Mouse (Mus musculus) midbrain, embryonic 13.5 days (tissue): Measurements from ENCODE around the gene Sp1. TPM values are rescaled to one million over a fixed set of nuclear protein-coding genes. Genes with fewer than 3 reads are reported as not detected.
A peak's percentile ranks its signal among the peaks of the same experiment; 100 is the strongest.

ENCODE experiments used
- ATAC-seq: fragments of 200-750 bp; cut with Nextera tagmentation; 2 replicates; pipeline ENCODE4 v1.8.0; 2017; ENCODE audit warnings: mild to moderate bottlenecking, moderate TSS enrichment, moderate library complexity
- H3K27ac ChIP-seq: fragments of 300-500 bp; sonication (generic); 2 replicates; pipeline ENCODE4 v1.5.1; 2015; ENCODE audit warnings: inconsistent platforms, mild to moderate bottlenecking, moderate library complexity
- H3K27me3 ChIP-seq: fragments of 300-500 bp; sonication (generic); 2 replicates; pipeline ENCODE4 v1.6.1; 2015; ENCODE audit warnings: mild to moderate bottlenecking, inconsistent platforms
- H3K36me3 ChIP-seq: fragments of 300-500 bp; sonication (generic); 2 replicates; pipeline ENCODE4 v1.6.1; 2015; ENCODE audit warnings: mild to moderate bottlenecking, inconsistent platforms
- H3K4me1 ChIP-seq: fragments of 300-500 bp; sonication (generic); replicated peaks from 2 replicates; pipeline ENCODE4 v1.6.1; 2015; ENCODE audit warnings: inconsistent platforms
- H3K4me2 ChIP-seq: fragments of 300-500 bp; sonication (generic); replicated peaks from 2 replicates; pipeline ENCODE4 v1.6.1; 2015; ENCODE audit warnings: moderate library complexity, mild to moderate bottlenecking, inconsistent platforms
- H3K4me3 ChIP-seq: fragments of 300-500 bp; sonication (generic); replicated peaks from 2 replicates; pipeline ENCODE4 v1.5.1; 2015; ENCODE audit warnings: mild to moderate bottlenecking, inconsistent platforms
- H3K9ac ChIP-seq: fragments of 300-500 bp; sonication (generic); replicated peaks from 2 replicates; pipeline ENCODE4 v1.6.1; 2015; ENCODE audit warnings: mild to moderate bottlenecking, inconsistent platforms
- H3K9me3 ChIP-seq: fragments of 300-500 bp; sonication (generic); 2 replicates; pipeline ENCODE4 v1.6.1; 2016; ENCODE audit warnings: mild to moderate bottlenecking, inconsistent platforms
- WGBS: fragments of 180-500 bp; shearing (Covaris S2); methylation state at CpG from one replicate; pipeline ENCODE4 v1.1.7; 2015; 5-methylcytosine and 5-hydroxymethylcytosine counted together
- polyA plus RNA-seq: library from polyadenylated mRNA; unstranded; fragments of >200 nt; fragmentation: Nextera tagmentation; extraction: Ambion mirVana; gene quantifications from 2 replicates; pipeline ENCODE4 v1.2.1, GENCODE M21; 2015

Sp1 gene
- polyA plus RNA-seq, 1 experiment from 2014 or later: 5.6 TPM

DNA sequence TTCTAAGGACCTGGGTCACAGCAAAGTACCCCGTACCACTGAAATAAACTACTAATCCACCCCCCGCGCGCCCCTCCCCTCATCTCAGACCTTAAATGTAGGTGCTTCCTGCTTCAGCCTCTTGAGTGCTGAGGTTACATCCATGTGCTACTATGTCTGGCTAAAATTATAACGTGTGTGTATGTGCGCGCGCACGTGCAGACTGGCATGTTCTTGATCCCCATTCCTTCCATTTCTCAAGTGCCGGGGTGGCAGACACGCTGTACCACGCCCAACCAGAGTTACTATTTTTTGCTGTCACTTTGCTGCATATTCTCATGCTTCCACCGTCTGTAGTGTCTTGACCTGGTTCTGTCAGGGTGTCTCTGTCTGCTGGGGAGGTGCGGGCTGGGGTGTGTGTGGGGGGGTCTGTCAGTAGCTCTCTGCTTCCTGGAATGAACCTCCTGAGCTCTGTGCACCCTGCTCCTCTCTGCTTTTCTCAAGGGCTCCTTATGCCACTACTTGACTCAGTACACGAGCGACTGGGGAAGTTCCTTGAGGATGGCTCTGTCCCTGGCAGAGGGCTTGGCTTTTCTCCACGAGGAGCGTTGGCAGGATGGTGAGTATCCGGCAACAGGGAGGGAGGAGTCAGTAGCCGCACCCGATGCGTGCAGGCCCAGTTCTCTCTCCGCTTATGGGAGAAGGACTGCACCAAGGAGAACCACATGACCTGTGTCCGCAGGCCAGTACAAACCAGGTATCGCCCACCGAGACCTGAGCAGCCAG lies 45.9 kb downstream of the Sp1 start:
- Histone ChIP-seq H3K4me2 (no peak overlapping the region), H3K9ac (no peak overlapping the region), H3K9me3 (no peaks in the 10 kb centered on the region), H3K36me3 (no peaks in the 10 kb centered on the region), H3K4me3 (no peak overlapping the region), H3K27me3 (no peaks in the 10 kb centered on the region), H3K4me1 (no peaks in the 10 kb centered on the region), H3K27ac (no peak overlapping the region)
- ATAC-seq: no peak
- 85% methylated on average over 26 of the region's 26 CpGs for WGBS

GRCm38 (mm10) chr15:102455993-102456392 lies 50.0 kb downstream of the Sp1 start:
- Histone ChIP-seq H3K27ac (no peak overlapping the region), H3K27me3 (no peaks in the 10 kb centered on the region), H3K9me3 (no peaks in the 10 kb centered on the region), H3K36me3 (no peaks in the 10 kb centered on the region), H3K9ac (no peak overlapping the region), H3K4me3 (no peak overlapping the region), H3K4me2 (no peak overlapping the region), H3K4me1 (peaks cover 19% of the 10 kb centered on the region)
- WGBS: 36% methylated on average over 6 of the region's 6 CpGs
- ATAC-seq: no peak

DNA sequence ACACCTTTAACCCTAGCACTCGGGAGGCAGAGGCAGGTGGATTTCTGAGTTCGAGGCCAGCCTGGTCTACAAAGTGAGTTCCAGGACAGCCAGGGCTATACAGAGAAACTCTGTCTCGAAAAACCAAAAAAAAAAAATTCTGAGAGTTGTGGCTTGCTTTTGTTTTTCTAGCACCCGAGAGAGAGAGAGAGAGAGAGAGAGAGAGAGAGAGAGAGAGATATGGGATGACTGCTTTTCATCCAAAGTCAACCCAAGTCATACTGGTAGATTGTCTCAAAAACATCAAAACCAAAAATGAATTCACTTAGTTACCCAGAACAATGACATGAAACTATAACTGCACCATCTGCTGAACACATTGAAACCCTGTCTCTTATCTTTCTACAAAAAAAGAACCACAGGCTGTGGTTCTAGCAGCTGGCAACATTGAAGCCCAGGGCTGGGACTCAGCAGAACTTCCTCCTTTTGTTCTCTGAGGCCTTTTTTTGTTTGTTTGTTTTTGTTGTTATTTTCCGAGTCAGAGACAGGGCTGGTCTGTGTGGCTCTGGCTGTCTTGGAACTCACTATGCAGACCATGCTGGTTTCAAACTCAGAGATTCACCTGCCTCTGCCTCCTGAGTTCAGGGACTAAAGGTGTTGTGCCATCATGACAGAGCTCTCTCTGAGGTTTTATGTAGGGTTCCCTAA lies 52.2 kb downstream of the Sp1 start:
- Histone ChIP-seq H3K27me3 (no peaks in the 10 kb centered on the region), H3K36me3 (peaks cover 10% of the 10 kb centered on the region), H3K4me3 (peak overlapping the region; percentile 52), H3K27ac (0 out of 2 replicates have a peak overlapping the region, but pooled peaks have one; percentile 10), H3K4me2 (peak overlapping the region; percentile 66), H3K4me1 (peaks cover 22% of the 10 kb centered on the region), H3K9ac (peak overlapping the region; percentile 61; the same call in 1 of the 2 replicates), H3K9me3 (no peaks in the 10 kb centered on the region)
- no peak for ATAC-seq
- 86% methylated on average over 5 of the region's 5 CpGs for WGBS

DNA sequence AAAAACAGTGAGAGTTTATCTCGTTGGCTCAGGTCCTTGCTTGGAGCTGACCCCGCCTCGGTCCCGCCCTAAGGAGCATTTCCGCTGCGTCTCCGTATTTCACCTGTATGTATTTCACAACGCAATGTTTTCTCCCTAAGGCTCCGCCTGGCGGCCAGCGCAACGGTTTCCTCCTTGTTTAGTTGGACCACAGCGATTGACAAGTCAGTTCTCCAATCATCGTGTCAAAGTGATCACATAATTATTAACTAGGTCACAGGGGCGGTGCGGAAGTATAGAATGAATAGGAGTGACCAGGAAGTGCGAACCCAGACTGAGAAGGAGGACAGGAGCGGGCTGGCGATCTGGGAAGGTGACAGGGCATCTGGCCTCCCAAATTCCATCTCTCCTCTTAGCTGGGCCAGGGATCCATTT lies 53.0 kb downstream of the Sp1 start, which contains the start of gene Prr13:
TSS of gene Prr13 (plus strand) at position 125 of the 414 bp plus-strand sequence.
- under 1% methylated on average over 19 of the region's 19 CpGs for WGBS
- Histone ChIP-seq H3K36me3 (peaks cover 15% of the 10 kb centered on the region), H3K27ac (peak within 1 kb of the TSS; percentile 10; the same call in 1 of the 2 replicates), H3K27me3 (no peaks in the 10 kb centered on the region), H3K9me3 (no peaks in the 10 kb centered on the region), H3K9ac (peak within 1 kb of the TSS; percentile 61), H3K4me2 (peak within 1 kb of the TSS; percentile 66), H3K4me3 (peak within 1 kb of the TSS; percentile 52), H3K4me1 (peaks cover 22% of the 10 kb centered on the region)
- peak; percentile 92 for ATAC-seq

GRCm38 (mm10) chr15:102459381-102459780 lies 53.4 kb downstream of the Sp1 start:
- 0 out of 2 replicates have a peak, but pooled peaks have one; percentile 40 for ATAC-seq
- H3K9me3 ChIP-seq: no peaks in the 10 kb centered on the region
- H3K4me3 ChIP-seq: peak overlapping the region; percentile 52
- WGBS: 42% methylated on average over 6 of the region's 6 CpGs
- peak overlapping the region; percentile 61 for H3K9ac ChIP-seq
- peaks cover 15% of the 10 kb centered on the region for H3K36me3 ChIP-seq
- no peak overlapping the region; the same call in 1 of the 2 replicates for H3K27ac ChIP-seq
- no peaks in the 10 kb centered on the region for H3K27me3 ChIP-seq
- H3K4me2 ChIP-seq: peak overlapping the region; percentile 66
- H3K4me1 ChIP-seq: peaks cover 22% of the 10 kb centered on the region

DNA sequence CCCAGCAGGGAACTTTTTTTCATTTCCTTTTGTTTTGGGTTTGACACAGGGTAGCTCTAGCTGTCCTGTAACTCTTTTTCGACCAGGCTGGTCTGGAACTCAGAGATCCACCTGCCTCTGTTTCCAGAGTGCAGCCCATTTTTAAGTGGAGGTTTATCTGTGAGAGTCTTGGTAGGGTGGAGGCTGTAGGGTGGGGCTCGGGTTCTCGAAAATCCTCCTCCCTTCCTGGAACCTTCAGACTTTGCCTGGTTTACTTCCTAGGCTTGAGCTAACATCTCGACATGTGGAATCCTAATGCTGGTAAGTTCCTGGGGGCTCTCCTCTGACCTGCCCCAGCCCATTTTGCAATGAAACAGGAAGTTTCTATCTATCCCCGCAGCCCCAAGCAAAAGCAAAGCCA lies 53.9 kb downstream of the Sp1 start:
- H3K9me3 ChIP-seq: no peaks in the 10 kb centered on the region
- H3K9ac ChIP-seq: peak overlapping the region; percentile 61
- peak overlapping the region; percentile 52; the same call in 1 of the 2 replicates for H3K4me3 ChIP-seq
- H3K27ac ChIP-seq: no peak overlapping the region
- H3K4me1 ChIP-seq: peaks cover 22% of the 10 kb centered on the region
- H3K36me3 ChIP-seq: peaks cover 15% of the 10 kb centered on the region
- 76% methylated on average over 5 of the region's 5 CpGs for WGBS
- no peak for ATAC-seq
- H3K27me3 ChIP-seq: no peaks in the 10 kb centered on the region
- H3K4me2 ChIP-seq: peak overlapping the region; percentile 66

- no peak for ATAC-seq
- no peak overlapping the region for H3K4me3 ChIP-seq
- no peak overlapping the region for H3K27ac ChIP-seq
- 85% methylated on average over 12 of the region's 12 CpGs for WGBS
- peak overlapping the region; percentile 15; the same call in 1 of the 2 replicates for H3K4me2 ChIP-seq
- H3K9ac ChIP-seq: peak overlapping the region; percentile 2; the same call in 1 of the 2 replicates
- peaks cover 22% of the 10 kb centered on the region for H3K4me1 ChIP-seq
- H3K36me3 ChIP-seq: peaks cover 15% of the 10 kb centered on the region
- H3K9me3 ChIP-seq: no peaks in the 10 kb centered on the region
- no peaks in the 10 kb centered on the region for H3K27me3 ChIP-seq
Observed at GRCm38 (mm10) chr15:102460409-102460808, 54.5 kb downstream of the Sp1 start.

- Histone ChIP-seq H3K9ac (0 out of 2 replicates have a peak overlapping the region, but pooled peaks have one; percentile 2), H3K4me3 (no peak overlapping the region), H3K27me3 (no peaks in the 10 kb centered on the region), H3K9me3 (no peaks in the 10 kb centered on the region), H3K36me3 (peaks cover 15% of the 10 kb centered on the region), H3K27ac (no peak overlapping the region), H3K4me2 (peak overlapping the region; percentile 15; the same call in 1 of the 2 replicates), H3K4me1 (peaks cover 22% of the 10 kb centered on the region)
- 70% methylated on average over 4 of the region's 4 CpGs for WGBS
- no peak for ATAC-seq
Observed at GRCm38 (mm10) chr15:102460971-102461370, 55.0 kb downstream of the Sp1 start.

- H3K9ac ChIP-seq: no peak overlapping the region
- H3K4me3 ChIP-seq: no peak overlapping the region
- no peaks in the 10 kb centered on the region for H3K9me3 ChIP-seq
- H3K27me3 ChIP-seq: no peaks in the 10 kb centered on the region
- peaks cover 22% of the 10 kb centered on the region for H3K4me1 ChIP-seq
- peaks cover 15% of the 10 kb centered on the region for H3K36me3 ChIP-seq
- no peak overlapping the region; the same call in 1 of the 2 replicates for H3K4me2 ChIP-seq
- ATAC-seq: no peak
- WGBS: 83% methylated on average over 9 of the region's 9 CpGs
- no peak overlapping the region for H3K27ac ChIP-seq
Observed at GRCm38 (mm10) chr15:102461430-102462075, 55.6 kb downstream of the Sp1 start.

- no peak overlapping the region for H3K4me2 ChIP-seq
- H3K4me3 ChIP-seq: no peak overlapping the region
- peaks cover 22% of the 10 kb centered on the region for H3K4me1 ChIP-seq
- ATAC-seq: no peak
- no peak overlapping the region for H3K27ac ChIP-seq
- H3K36me3 ChIP-seq: peaks cover 16% of the 10 kb centered on the region
- no peaks in the 10 kb centered on the region for H3K9me3 ChIP-seq
- H3K9ac ChIP-seq: no peak overlapping the region
- H3K27me3 ChIP-seq: no peaks in the 10 kb centered on the region
Observed at GRCm38 (mm10) chr15:102463666-102464065, 57.7 kb downstream of the Sp1 start.

DNA sequence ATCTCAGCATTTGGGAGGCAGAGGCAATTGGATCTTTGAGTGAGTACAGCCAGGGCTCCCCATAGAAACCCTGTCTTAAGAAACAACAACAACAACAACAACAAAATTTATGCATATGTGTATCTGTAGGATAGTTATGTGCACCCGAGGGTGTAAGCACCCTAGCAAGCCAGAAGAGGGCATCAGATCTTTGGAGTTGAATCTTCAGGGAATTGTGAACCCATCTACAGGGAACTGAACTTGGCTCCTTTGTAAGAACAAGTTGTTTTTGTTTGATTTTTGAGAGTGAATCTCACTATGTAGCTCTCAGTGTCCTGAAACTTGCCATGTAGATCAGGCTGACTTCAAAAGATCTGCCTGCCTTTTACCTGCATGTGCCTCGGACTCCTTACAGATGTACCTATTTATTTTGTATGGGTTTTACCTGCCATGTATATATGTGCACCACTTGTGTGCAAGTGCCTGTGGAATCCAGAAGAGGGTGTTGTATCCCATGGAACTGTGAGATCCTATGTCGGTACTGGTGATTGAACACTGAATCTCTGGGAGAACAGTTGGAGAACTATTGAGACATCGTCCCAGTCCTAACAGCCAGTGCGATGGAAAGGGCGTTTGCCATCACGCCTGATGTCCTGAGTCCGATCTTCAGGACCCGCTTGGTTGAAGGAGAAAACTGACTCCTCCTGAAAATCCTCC lies 62.9 kb downstream of the Sp1 start:
- H3K36me3 ChIP-seq: peaks cover 3% of the 10 kb centered on the region; the same call in 1 of the 2 replicates
- H3K4me3 ChIP-seq: no peak overlapping the region
- H3K9ac ChIP-seq: no peak overlapping the region
- H3K27ac ChIP-seq: no peak overlapping the region
- no peak for ATAC-seq
- no peak overlapping the region for H3K4me2 ChIP-seq
- H3K4me1 ChIP-seq: peaks cover 21% of the 10 kb centered on the region
- H3K27me3 ChIP-seq: no peaks in the 10 kb centered on the region
- no peaks in the 10 kb centered on the region for H3K9me3 ChIP-seq
- 94% methylated on average over 9 of the region's 9 CpGs for WGBS
